Mouse (Mus musculus) embryonic facial prominence, embryonic 10.5 days (tissue): ENCODE data around the gene Cblc. TPM values are rescaled to one million over a fixed set of nuclear protein-coding genes. Genes with fewer than 3 reads are reported as not detected.
A peak's percentile ranks its signal among the peaks of the same experiment; 100 is the strongest.
"Not testable (repeated sequence)": the region's sequence is repeated elsewhere in the genome, so short reads cannot be mapped to it uniquely, and the experiment has no call there.

Source experiments
- DNase-seq: peaks from one replicate; pipeline ENCODE4 v3.0.0-alpha.2; 2017; ENCODE audit warnings: low spot score
- H3K27ac ChIP-seq: fragments of 300-500 bp; sonication (generic); replicated peaks from 2 replicates; pipeline ENCODE4 v1.5.1; 2016; ENCODE audit warnings: mild to moderate bottlenecking
- H3K27me3 ChIP-seq: fragments of 300-500 bp; sonication (generic); replicated peaks from 2 replicates; pipeline ENCODE4 v1.6.1; 2016; ENCODE audit warnings: low read depth, mild to moderate bottlenecking; ENCODE audit not compliant: poor library complexity, severe bottlenecking
- H3K36me3 ChIP-seq: fragments of 300-500 bp; sonication (generic); replicated peaks from 2 replicates; pipeline ENCODE4 v1.6.1; 2016; ENCODE audit warnings: mild to moderate bottlenecking, moderate library complexity
- H3K4me1 ChIP-seq: fragments of 300-500 bp; sonication (generic); 2 replicates; pipeline ENCODE4 v1.6.1; 2016
- H3K4me3 ChIP-seq: fragments of 300-500 bp; sonication (generic); 2 replicates; pipeline ENCODE4 v1.5.1; 2016; ENCODE audit warnings: mild to moderate bottlenecking, moderate library complexity
- H3K9me3 ChIP-seq: fragments of 300-500 bp; sonication (generic); 2 replicates; pipeline ENCODE4 v1.6.1; 2016; ENCODE audit warnings: mild to moderate bottlenecking
- WGBS: fragments of 180-500 bp; shearing (Covaris S2); methylation state at CpG from one replicate; pipeline ENCODE4 v1.1.7; 2016; 5-methylcytosine and 5-hydroxymethylcytosine counted together
- polyA plus RNA-seq: library from polyadenylated mRNA; unstranded; fragments of >200 nt; fragmentation: Nextera tagmentation; extraction: Ambion mirVana; gene quantifications from 2 replicates; pipeline ENCODE4 v1.2.1, GENCODE M21; 2016

The Cblc gene
- polyA plus RNA-seq, 1 experiment from 2014 or later = 1.9 TPM

DNA sequence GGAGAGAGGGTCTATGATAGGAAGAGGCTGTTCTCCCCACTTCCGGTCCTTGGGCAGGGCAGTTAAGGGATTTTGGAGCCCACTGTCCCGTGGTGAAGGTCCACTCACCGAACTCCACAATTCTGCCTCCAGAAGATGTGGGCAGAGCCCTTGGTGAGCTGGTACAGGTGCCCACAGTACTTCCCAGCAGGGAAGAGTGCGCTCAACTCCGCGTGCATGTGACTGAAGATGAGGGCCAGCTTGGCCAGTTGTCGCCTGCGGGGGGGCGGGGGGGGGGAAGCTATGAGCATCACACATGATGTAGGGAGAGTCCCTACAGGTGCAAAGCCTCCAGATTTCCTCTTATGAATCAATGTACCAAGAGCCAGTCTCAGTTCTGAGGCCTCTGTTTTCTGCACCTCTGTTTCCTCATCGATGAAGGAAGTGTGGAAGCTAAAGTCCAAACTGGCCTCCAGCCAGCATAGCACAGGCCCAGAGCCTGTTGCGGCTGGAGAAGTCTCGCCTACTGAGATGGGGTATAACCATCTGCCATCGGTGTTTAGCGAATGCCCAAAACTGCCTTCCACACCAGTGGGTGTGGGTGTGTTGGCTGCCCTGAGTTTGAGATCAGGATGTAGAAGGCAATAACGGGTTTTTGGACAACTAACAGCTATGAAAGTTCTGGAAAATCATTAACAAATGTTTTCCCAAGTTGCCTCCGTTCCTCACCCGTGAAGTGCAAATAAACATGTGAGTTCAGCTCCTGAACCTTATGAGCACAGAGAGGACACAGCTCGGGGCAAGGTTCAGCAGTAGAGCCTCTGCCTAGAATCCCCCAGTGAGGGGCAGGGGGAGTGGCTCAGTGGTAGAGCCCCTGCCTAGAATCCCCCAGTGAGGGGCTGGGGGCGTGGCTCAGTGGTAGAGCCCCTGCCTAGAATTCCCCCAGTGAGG lies 3.6 kb downstream of the Cblc start:
- peaks cover 52% of the 10 kb centered on the region for H3K27me3 ChIP-seq
- H3K27ac ChIP-seq = no peak overlapping the region
- H3K4me1 ChIP-seq = peaks cover 12% of the 10 kb centered on the region
- 89% methylated on average over 19 of the region's 19 CpGs for WGBS
- H3K9me3 ChIP-seq = no peaks in the 10 kb centered on the region
- DNase-seq = no peak
- no peak overlapping the region for H3K4me3 ChIP-seq
- H3K36me3 ChIP-seq = no peaks in the 10 kb centered on the region

DNA sequence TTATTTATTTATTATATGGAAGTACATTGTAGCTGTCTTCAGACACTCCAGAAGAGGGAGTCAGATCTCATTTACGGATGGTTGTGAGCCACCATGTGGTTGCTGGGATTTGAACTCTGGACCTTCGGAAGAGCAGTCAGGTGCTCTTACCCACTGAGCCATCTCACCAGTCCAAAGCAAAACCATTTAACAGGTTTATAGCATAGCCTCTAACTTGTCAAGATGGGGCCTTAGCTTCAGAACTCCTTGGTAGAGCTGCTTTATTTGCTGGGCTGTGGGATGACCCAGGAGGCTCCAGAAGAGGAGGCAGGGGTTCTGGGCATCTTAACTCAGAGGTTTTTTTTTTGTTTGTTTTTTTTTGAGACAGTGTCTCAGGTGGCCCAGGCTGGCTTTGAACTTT lies 5.1 kb downstream of the Cblc start:
- WGBS = 78% methylated on average over 2 of the region's 2 CpGs
- not testable (repeated sequence) for H3K4me1 ChIP-seq, DNase-seq, H3K4me3 ChIP-seq, H3K36me3 ChIP-seq, H3K27ac ChIP-seq, H3K9me3 ChIP-seq
- H3K27me3 ChIP-seq = peaks cover 40% of the 10 kb centered on the region

DNA sequence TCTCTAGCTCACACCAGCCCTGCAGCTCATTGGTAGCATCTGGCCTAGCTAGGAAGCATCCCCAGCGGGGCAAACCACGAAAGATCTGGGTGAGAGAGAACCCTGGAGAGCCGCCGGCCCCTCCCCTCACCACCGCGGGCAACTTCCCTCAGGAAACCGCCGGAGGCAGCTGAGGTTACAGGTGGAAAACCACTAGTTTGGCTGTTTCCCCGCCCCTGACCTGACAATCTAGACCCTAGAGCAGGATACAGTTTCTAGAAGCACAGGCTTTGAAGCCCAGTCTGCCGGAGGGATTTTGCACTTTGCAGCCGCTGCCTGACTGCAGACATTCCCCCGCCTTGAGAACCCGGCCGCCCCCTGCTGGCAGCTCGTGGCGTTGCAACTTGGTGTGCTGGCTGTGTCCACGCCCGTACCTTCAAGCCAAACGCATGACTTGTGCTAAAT lies 6.7 kb downstream of the Cblc start:
- Histone ChIP-seq H3K36me3 (no peaks in the 10 kb centered on the region), H3K9me3 (no peaks in the 10 kb centered on the region), H3K27ac (0 out of 2 replicates have a peak overlapping the region, but pooled peaks have one; percentile 35), H3K27me3 (peaks cover 24% of the 10 kb centered on the region), H3K4me1 (peaks cover 10% of the 10 kb centered on the region), H3K4me3 (peak overlapping the region; percentile 54)
- peak; percentile 93 for DNase-seq
- WGBS = 2% methylated on average over 19 of the region's 19 CpGs

DNA sequence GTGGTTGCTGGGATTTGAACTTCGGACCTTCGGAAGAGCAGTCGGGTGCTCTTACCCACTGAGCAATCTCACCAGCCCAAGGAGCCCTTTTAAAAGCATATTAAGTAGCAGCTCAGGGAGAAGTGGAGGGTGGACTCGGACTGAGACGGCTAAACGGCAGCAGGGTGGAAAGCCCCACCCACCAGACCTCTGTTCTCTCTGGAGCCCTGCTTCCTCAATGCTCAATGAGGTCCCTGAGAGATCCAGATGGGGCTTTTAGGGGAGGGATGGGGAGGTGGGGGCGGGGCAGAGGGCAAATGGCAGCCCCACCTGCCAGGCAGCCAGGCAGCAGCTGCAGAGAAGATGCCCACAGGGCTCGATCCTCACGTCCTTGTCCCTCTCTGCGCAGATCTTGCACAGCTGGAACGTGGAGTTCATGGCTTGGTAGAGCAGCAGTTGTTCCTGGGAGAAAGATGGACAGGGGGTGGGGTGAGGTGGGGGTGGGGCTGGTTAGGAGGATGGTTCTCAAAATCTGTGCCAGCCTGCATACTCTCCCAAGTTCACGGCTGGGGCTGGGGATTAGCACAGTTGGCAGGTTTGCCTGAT lies 10.6 kb downstream of the Cblc start:
- Histone ChIP-seq H3K9me3 (0 out of 2 replicates have a peak, but pooled peaks cover 3% of the 10 kb centered on the region), H3K36me3 (no peaks in the 10 kb centered on the region), H3K27ac (0 out of 2 replicates have a peak overlapping the region, but pooled peaks have one; percentile 7), H3K27me3 (peaks cover 16% of the 10 kb centered on the region), H3K4me3 (no peak overlapping the region), H3K4me1 (peaks cover 10% of the 10 kb centered on the region)
- DNase-seq = no peak
- 44% methylated on average over 12 of the region's 12 CpGs for WGBS

DNA sequence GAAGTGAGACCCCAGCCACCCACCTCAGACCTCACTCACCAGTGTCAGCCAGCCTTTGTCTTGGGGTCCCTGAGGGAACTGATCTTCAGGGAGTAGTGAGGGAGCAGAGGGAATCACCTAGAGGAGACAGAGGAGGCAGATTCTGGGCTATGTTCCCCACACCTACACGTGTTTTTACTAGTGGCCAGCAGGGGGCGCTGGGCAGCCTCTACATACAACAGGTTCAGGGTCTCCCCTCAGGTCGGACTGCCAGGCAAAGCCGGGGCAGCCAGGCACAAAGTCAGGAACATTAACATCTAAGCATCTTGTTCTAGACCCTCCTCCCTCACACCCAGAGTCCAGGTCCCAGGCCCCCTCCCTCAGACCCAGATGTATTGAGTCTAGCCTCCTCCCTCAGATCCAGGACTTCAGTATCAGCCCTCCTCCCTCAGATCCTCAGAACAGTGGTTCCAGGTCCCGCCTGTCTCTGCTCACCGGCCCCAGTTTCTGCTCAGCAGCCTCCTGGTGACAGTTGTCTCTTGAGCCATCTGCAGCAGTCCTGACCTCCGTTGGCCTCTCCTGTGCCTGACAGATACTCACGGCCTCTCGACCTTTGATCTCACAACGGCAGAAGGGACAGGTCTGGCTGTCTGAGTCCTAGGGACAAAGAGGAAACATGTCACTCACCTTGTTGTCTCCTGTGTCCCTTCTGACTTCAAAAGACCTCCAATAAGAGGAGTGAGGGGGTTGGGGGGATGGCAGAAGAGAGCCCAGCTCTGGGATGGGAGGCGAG lies 11.7 kb downstream of the Cblc start:
- H3K9me3 ChIP-seq = peaks cover 4% of the 10 kb centered on the region; the same call in 1 of the 2 replicates
- no peak overlapping the region for H3K4me3 ChIP-seq
- H3K4me1 ChIP-seq = peaks cover 10% of the 10 kb centered on the region
- no peaks in the 10 kb centered on the region for H3K36me3 ChIP-seq
- peak; percentile 47 for DNase-seq
- 35% methylated on average over 11 of the region's 11 CpGs for WGBS
- no peak overlapping the region for H3K27ac ChIP-seq
- peaks cover 8% of the 10 kb centered on the region; the same call in 1 of the 2 replicates for H3K27me3 ChIP-seq

DNA sequence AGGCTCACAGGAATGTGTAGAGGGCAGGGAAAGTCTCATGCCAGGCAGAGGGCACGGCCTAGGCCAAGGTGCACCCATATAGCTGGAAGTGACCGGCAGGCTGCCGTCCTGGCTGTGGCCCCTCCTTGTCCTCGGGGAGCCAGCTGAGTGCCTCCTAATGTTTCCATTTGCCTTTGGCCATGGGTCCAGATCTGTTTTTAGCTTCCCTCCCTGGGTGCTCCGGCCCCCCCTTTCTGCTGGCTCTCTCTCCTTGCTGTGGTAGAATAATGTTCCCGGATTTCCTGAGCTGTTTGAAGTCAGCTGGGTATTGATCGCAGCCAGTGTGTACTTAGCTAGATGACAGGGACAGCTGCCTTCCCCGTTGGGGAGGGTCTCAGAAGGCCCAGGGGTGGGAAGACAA lies 13.0 kb downstream of the Cblc start:
- 83% methylated on average over 8 of the region's 8 CpGs for WGBS
- Histone ChIP-seq H3K4me1 (peaks cover 6% of the 10 kb centered on the region), H3K4me3 (no peak overlapping the region), H3K36me3 (no peaks in the 10 kb centered on the region), H3K9me3 (peaks cover 10% of the 10 kb centered on the region; the same call in 1 of the 2 replicates), H3K27ac (no peak overlapping the region), H3K27me3 (no peaks in the 10 kb centered on the region)
- DNase-seq = no peak

DNA sequence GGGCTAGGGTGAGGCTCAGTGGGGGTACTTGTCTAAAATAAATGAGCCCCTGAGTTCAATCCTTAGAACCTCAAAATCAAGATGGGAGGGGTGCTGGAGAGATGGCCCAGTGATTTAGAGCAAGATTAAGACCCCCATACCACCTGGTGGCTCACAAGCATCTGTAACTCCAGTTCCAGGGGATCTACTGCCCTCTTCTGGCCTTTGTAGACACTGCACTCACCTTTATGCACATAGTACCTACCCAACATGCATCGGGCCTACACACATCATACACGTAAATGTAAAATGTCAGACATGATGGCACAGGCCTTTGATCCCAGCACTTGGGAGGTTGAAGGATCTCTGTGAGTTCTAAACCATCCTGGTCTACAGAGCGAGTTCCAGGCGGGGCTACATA lies 14.0 kb downstream of the Cblc start:
- WGBS = 91% methylated on average over 4 of the region's 4 CpGs

DNA sequence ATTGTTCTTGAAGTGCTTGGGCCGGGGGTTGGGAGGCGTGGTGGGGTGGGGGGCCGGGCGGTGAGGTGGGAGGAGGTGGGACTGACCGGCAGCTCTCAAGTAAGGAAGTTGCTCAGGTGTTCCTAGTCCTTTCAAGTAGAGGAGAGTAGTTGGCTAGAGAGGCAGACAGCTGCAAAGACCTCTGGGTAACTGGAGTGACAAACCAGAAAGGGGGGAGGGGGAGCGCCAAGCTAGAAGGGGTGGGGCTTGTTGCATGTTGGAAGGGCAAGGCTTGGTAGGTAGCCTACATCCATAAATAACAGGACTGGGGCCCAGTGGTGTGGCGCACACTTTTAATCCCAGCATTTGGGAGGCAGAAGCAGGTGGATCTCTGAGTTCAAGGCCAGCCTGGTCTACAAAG lies 14.9 kb downstream of the Cblc start:
- WGBS = 90% methylated on average over 7 of the region's 7 CpGs
- no peak for DNase-seq
- H3K27me3 ChIP-seq = no peaks in the 10 kb centered on the region

More for the DNA sequence above, 14.0 kb downstream of the Cblc start:
- Histone ChIP-seq H3K9me3 (peaks cover 10% of the 10 kb centered on the region; the same call in 1 of the 2 replicates), H3K4me3 (no peak overlapping the region), H3K4me1 (peaks cover 6% of the 10 kb centered on the region), H3K27me3 (no peaks in the 10 kb centered on the region), H3K27ac (no peak overlapping the region), H3K36me3 (no peaks in the 10 kb centered on the region)
- peak; percentile 39 for DNase-seq

DNA sequence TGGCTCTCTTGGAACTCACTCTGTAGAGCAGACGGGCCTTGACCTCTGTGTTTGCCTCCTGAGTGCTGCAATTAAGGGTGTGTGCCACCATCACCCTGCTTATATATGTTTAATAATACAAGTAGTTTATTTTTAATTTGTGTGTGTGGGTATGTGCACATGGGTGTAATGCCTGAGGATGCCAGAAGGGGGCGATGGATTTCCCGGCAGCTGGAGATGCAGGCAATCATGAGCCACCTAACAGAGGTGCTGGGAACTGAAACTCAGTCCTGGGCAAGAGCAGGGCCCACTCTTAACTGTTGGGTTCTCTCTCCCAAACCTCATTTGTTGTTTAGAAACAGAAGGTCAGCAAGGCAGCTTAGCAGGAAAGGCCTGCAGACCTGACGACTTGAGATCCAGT lies 16.7 kb downstream of the Cblc start:
- Histone ChIP-seq H3K27ac (no peak overlapping the region), H3K36me3 (no peaks in the 10 kb centered on the region), H3K9me3 (peaks cover 10% of the 10 kb centered on the region; the same call in 1 of the 2 replicates), H3K27me3 (no peaks in the 10 kb centered on the region), H3K4me1 (no peaks in the 10 kb centered on the region), H3K4me3 (no peak overlapping the region)
- WGBS = 81% methylated on average over 4 of the region's 4 CpGs
- DNase-seq = no peak

More for the DNA sequence above, 14.9 kb downstream of the Cblc start:
- no peaks in the 10 kb centered on the region for H3K36me3 ChIP-seq
- no peak overlapping the region for H3K27ac ChIP-seq
- H3K4me1 ChIP-seq = peaks cover 6% of the 10 kb centered on the region
- peaks cover 10% of the 10 kb centered on the region; the same call in 1 of the 2 replicates for H3K9me3 ChIP-seq
- no peak overlapping the region for H3K4me3 ChIP-seq

DNA sequence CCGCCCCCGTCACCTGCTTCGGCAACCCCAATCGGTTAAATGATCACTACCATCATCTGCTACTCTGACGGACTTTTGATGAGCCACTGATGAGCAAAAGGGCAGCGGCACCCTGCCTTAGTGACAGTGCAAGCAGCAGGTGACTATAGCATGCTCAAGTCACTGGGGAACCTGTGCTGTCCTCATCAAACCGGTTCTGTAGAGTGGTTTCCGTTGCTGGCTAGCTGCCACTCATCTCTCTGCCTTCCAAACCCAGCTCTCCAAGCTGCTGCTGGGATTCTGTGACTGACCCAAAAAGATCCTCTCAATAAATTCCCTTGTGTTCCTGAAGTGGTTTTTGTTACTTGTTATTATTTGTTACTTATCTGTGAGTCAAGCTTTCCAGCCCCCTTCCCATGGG lies 18.0 kb downstream of the Cblc start:
- no peaks in the 10 kb centered on the region for H3K4me1 ChIP-seq
- peaks cover 8% of the 10 kb centered on the region; the same call in 1 of the 2 replicates for H3K9me3 ChIP-seq
- no peak overlapping the region for H3K4me3 ChIP-seq
- no peaks in the 10 kb centered on the region for H3K27me3 ChIP-seq
- DNase-seq = no peak
- H3K36me3 ChIP-seq = no peaks in the 10 kb centered on the region
- 85% methylated on average over 8 of the region's 8 CpGs for WGBS
- H3K27ac ChIP-seq = no peak overlapping the region

DNA sequence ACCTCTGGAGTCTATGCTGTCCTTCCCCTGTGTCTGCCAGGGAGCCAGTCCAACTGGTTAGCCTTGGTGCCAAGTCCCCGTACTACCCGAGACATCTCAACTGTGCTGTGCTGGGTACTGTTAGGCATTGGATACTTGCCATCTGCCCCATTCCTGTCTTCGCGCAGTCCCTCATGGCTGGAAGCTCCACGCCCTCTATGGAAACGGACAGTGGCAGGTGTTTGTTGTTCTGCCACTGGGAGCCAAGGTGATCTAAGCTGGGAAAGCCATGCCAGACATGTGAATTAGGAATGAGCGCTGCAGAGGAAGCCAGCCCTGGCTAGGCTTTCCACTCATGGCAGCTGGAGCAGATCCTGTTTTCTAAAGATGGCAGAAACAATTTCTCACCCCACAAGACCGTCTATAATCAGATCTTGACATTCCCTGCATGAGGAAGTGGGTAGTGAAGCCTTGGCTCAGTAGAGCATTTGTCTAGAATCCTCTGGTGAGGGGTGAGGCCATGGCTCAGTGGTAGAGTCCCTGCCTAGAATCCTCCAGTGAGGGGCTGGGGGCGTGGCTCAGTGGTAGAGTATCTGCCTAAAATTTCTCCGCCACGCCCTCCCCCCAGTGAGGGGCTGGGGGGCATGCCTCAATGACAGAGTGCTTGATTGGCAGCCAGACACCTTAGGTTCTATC lies 19.4 kb downstream of the Cblc start:
- Histone ChIP-seq H3K4me1 (no peaks in the 10 kb centered on the region), H3K9me3 (peaks cover 6% of the 10 kb centered on the region; the same call in 1 of the 2 replicates), H3K27me3 (no peaks in the 10 kb centered on the region), H3K27ac (no peak overlapping the region), H3K36me3 (no peaks in the 10 kb centered on the region), H3K4me3 (no peak overlapping the region)
- no peak for DNase-seq
- WGBS = 90% methylated on average over 11 of the region's 11 CpGs

DNA sequence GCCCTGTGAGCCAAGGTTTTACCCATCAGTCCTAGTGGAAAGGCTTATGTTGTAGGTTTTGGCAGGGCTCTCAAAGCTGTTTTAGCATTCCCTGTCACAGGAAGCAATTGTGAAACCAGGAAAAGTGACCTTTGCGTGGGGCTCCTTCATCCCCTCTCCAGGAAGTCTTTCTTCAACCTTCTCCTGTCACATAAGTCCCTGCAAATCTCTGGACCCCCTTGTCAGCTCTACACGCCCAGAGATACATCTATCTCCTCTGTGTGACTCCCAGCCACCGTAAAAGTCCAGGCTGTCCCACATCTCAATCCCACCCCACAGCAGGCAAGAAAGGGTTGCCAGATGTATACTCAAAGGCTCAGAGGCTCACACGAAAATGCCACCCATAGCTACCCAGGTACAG lies 24.9 kb downstream of the Cblc start:
- H3K4me1 ChIP-seq = peaks cover 39% of the 10 kb centered on the region
- H3K4me3 ChIP-seq = peak overlapping the region; percentile 66
- no peak for DNase-seq
- H3K27ac ChIP-seq = peak overlapping the region; percentile 83
- H3K9me3 ChIP-seq = no peaks in the 10 kb centered on the region
- peaks cover 5% of the 10 kb centered on the region; the same call in 1 of the 2 replicates for H3K36me3 ChIP-seq
- 59% methylated on average over 4 of the region's 4 CpGs for WGBS
- peaks cover 32% of the 10 kb centered on the region for H3K27me3 ChIP-seq
